Mouse (Mus musculus): ENCODE data around the gene Adgrl1. TPM values are rescaled to one million over a fixed set of nuclear protein-coding genes. Genes with fewer than 3 reads are reported as not detected.

Gene Adgrl1
- 67.4 and 95.4 TPM in 2 replicates for polyA plus RNA-seq (2011; ENCODE audit: insufficient read length, low read depth, missing spikeins)

GRCm38 (mm10) chr8:83899363-83900252 is at the start of gene Adgrl1:
Adgrl1 (plus strand) TSS chr8:83900105.
- H3K4me1 ChIP-seq (ENCODE audit: control insufficient read depth, insufficient read depth, low read length) = peaks cover 6% of the 10 kb centered on the region
- peak within 1 kb of the TSS; percentile 59 for H3K4me3 ChIP-seq (ENCODE audit: insufficient read depth, low read length)
- TF ChIP-seq POLR2A (IDR thresholded peaks at IDR 0.05; ENCODE audit: low read depth, low read length) = peak; percentile 56
- TF ChIP-seq CTCF (IDR thresholded peaks at IDR 0.05; ENCODE audit: borderline replicate concordance, insufficient read depth, low read length) = no peak
- peak within 1 kb of the TSS; percentile 72 for H3K27ac ChIP-seq (ENCODE audit: insufficient read depth, low read length)

- H3K4me3 ChIP-seq (ENCODE audit: insufficient read depth, low read length) = no peak overlapping the region
- TF ChIP-seq CTCF (IDR thresholded peaks at IDR 0.05; ENCODE audit: borderline replicate concordance, insufficient read depth, low read length) = no peak
- TF ChIP-seq POLR2A (IDR thresholded peaks at IDR 0.05; ENCODE audit: low read depth, low read length) = no peak
- H3K4me1 ChIP-seq (ENCODE audit: control insufficient read depth, insufficient read depth, low read length) = peaks cover 8% of the 10 kb centered on the region; the same call in 1 of the 2 replicates
- H3K27ac ChIP-seq (ENCODE audit: insufficient read depth, low read length) = no peak overlapping the region
Measured at GRCm38 (mm10) chr8:83852329-83852728, 47.6 kb upstream of the Adgrl1 start.

GRCm38 (mm10) chr8:83853323-83854050 is 46.4 kb upstream of the Adgrl1 start:
- TF ChIP-seq POLR2A (IDR thresholded peaks at IDR 0.05; ENCODE audit: low read depth, low read length) (no peak), CTCF (IDR thresholded peaks at IDR 0.05; ENCODE audit: borderline replicate concordance, insufficient read depth, low read length) (no peak)
- no peak overlapping the region for H3K4me3 ChIP-seq (ENCODE audit: insufficient read depth, low read length)
- H3K27ac ChIP-seq (ENCODE audit: insufficient read depth, low read length) = no peak overlapping the region

GRCm38 (mm10) chr8:83856486-83857065 is 43.3 kb upstream of the Adgrl1 start:
- peak overlapping the region; percentile 40; the same call in 1 of the 2 replicates for H3K27ac ChIP-seq (ENCODE audit: insufficient read depth, low read length)
- TF ChIP-seq POLR2A (IDR thresholded peaks at IDR 0.05; ENCODE audit: low read depth, low read length) (no peak), CTCF (IDR thresholded peaks at IDR 0.05; ENCODE audit: borderline replicate concordance, insufficient read depth, low read length) (no peak)
- no peak overlapping the region for H3K4me3 ChIP-seq (ENCODE audit: insufficient read depth, low read length)

More at GRCm38 (mm10) chr8:83853323-83854050, 46.4 kb upstream of the Adgrl1 start:
- peaks cover 8% of the 10 kb centered on the region; the same call in 1 of the 2 replicates for H3K4me1 ChIP-seq (ENCODE audit: control insufficient read depth, insufficient read depth, low read length)

GRCm38 (mm10) chr8:83862439-83863268 is 37.3 kb upstream of the Adgrl1 start:
- Histone ChIP-seq H3K4me1 (ENCODE audit: control insufficient read depth, insufficient read depth, low read length) (no peaks in the 10 kb centered on the region), H3K27ac (ENCODE audit: insufficient read depth, low read length) (no peak overlapping the region), H3K4me3 (ENCODE audit: insufficient read depth, low read length) (no peak overlapping the region)
- TF ChIP-seq CTCF (IDR thresholded peaks at IDR 0.05; ENCODE audit: borderline replicate concordance, insufficient read depth, low read length) (no peak), POLR2A (IDR thresholded peaks at IDR 0.05; ENCODE audit: low read depth, low read length) (no peak)

More at GRCm38 (mm10) chr8:83856486-83857065, 43.3 kb upstream of the Adgrl1 start:
- H3K4me1 ChIP-seq (ENCODE audit: control insufficient read depth, insufficient read depth, low read length) = peaks cover 8% of the 10 kb centered on the region; the same call in 1 of the 2 replicates

- Histone ChIP-seq H3K4me1 (ENCODE audit: control insufficient read depth, insufficient read depth, low read length) (0 out of 2 replicates have a peak, but pooled peaks cover 3% of the 10 kb centered on the region), H3K4me3 (ENCODE audit: insufficient read depth, low read length) (peak overlapping the region; percentile 46), H3K27ac (ENCODE audit: insufficient read depth, low read length) (no peak overlapping the region)
- no peak for TF ChIP-seq CTCF (IDR thresholded peaks at IDR 0.05; ENCODE audit: borderline replicate concordance, insufficient read depth, low read length)
- peak; percentile 69 for TF ChIP-seq POLR2A (IDR thresholded peaks at IDR 0.05; ENCODE audit: low read depth, low read length)
Measured at GRCm38 (mm10) chr8:83874881-83875655, 24.8 kb upstream of the Adgrl1 start.

GRCm38 (mm10) chr8:83875656-83876040 is 24.3 kb upstream of the Adgrl1 start:
- Histone ChIP-seq H3K4me3 (ENCODE audit: insufficient read depth, low read length) (peak overlapping the region; percentile 46), H3K27ac (ENCODE audit: insufficient read depth, low read length) (peak overlapping the region; percentile 37), H3K4me1 (ENCODE audit: control insufficient read depth, insufficient read depth, low read length) (0 out of 2 replicates have a peak, but pooled peaks cover 3% of the 10 kb centered on the region)
- TF ChIP-seq POLR2A (IDR thresholded peaks at IDR 0.05; ENCODE audit: low read depth, low read length) = peak; percentile 16; the same call in 1 of the 2 replicates
- no peak for TF ChIP-seq CTCF (IDR thresholded peaks at IDR 0.05; ENCODE audit: borderline replicate concordance, insufficient read depth, low read length)
